Mouse (Mus musculus): ENCODE results near the gene Bcl2l2. TPM values are rescaled to one million over a fixed set of nuclear protein-coding genes. Genes with fewer than 3 reads are reported as not detected.

The Bcl2l2 gene
- total RNA-seq, 2 experiments from 2014 or later, result 108 to 117 TPM

- DNase-seq (ENCODE audit: extremely low spot score in 1 of 2, low spot score in 1 of 2), result no peak
Observed at GRCm38 (mm10) chr14:54892200-54892599, 9.0 kb downstream of the Bcl2l2 start, which contains the start of gene Pabpn1. Pabpn1 (plus strand) TSS chr14:54892500.

- peak; percentile 91 to 97 for DNase-seq (ENCODE audit: extremely low spot score in 1 of 2, low spot score in 1 of 2)
Observed at GRCm38 (mm10) chr14:54893651-54894181, 10.5 kb downstream of the Bcl2l2 start.

GRCm38 (mm10) chr14:54894296-54895151 lies 11.3 kb downstream of the Bcl2l2 start:
- peak in 1 of 2 experiments; percentile 47 for DNase-seq (ENCODE audit: extremely low spot score in 1 of 2, low spot score in 1 of 2)

GRCm38 (mm10) chr14:54897445-54897844 lies 14.3 kb downstream of the Bcl2l2 start:
- no peak for DNase-seq (ENCODE audit: extremely low spot score in 1 of 2, low spot score in 1 of 2)

GRCm38 (mm10) chr14:54900383-54900782 lies 17.2 kb downstream of the Bcl2l2 start:
- DNase-seq (ENCODE audit: extremely low spot score in 1 of 2, low spot score in 1 of 2), result peak in 1 of 2 experiments; percentile 66

- no peak for DNase-seq (ENCODE audit: extremely low spot score in 1 of 2, low spot score in 1 of 2)
Observed at GRCm38 (mm10) chr14:54903641-54904040, 20.5 kb downstream of the Bcl2l2 start.

GRCm38 (mm10) chr14:54908682-54909081 lies 25.5 kb downstream of the Bcl2l2 start:
- DNase-seq (ENCODE audit: extremely low spot score in 1 of 2, low spot score in 1 of 2), result no peak

GRCm38 (mm10) chr14:54912109-54912850 lies 29.1 kb downstream of the Bcl2l2 start:
- no peak for DNase-seq (ENCODE audit: extremely low spot score in 1 of 2, low spot score in 1 of 2)

- peak; percentile 76 to 83 for DNase-seq (ENCODE audit: extremely low spot score in 1 of 2, low spot score in 1 of 2)
Observed at GRCm38 (mm10) chr14:54912886-54913285, 29.7 kb downstream of the Bcl2l2 start, which contains the start of gene Slc22a17. Slc22a17 (minus strand) TSS chr14:54913132.

GRCm38 (mm10) chr14:54913343-54913742 lies 30.2 kb downstream of the Bcl2l2 start:
- no peak for DNase-seq (ENCODE audit: extremely low spot score in 1 of 2, low spot score in 1 of 2)

- DNase-seq (ENCODE audit: extremely low spot score in 1 of 2, low spot score in 1 of 2), result no peak
Observed at GRCm38 (mm10) chr14:54920076-54920685, 37.0 kb downstream of the Bcl2l2 start.

GRCm38 (mm10) chr14:54924641-54925348 lies 41.6 kb downstream of the Bcl2l2 start:
- DNase-seq (ENCODE audit: extremely low spot score in 1 of 2, low spot score in 1 of 2), result no peak

GRCm38 (mm10) chr14:54925349-54926342 lies 42.5 kb downstream of the Bcl2l2 start, which contains the start of gene Efs:
Efs (minus strand) TSS chr14:54926126.
- DNase-seq (ENCODE audit: extremely low spot score in 1 of 2, low spot score in 1 of 2), result peak in 1 of 2 experiments; percentile 35

GRCm38 (mm10) chr14:54926401-54927158 lies 43.4 kb downstream of the Bcl2l2 start:
- DNase-seq (ENCODE audit: extremely low spot score in 1 of 2, low spot score in 1 of 2), result peak; percentile 33 to 37

GRCm38 (mm10) chr14:54927296-54927695 lies 44.1 kb downstream of the Bcl2l2 start:
- DNase-seq (ENCODE audit: extremely low spot score in 1 of 2, low spot score in 1 of 2), result no peak

GRCm38 (mm10) chr14:54929801-54930200 lies 46.6 kb downstream of the Bcl2l2 start:
- DNase-seq (ENCODE audit: extremely low spot score in 1 of 2, low spot score in 1 of 2), result no peak

GRCm38 (mm10) chr14:54930431-54930830 lies 47.3 kb downstream of the Bcl2l2 start:
- no peak for DNase-seq (ENCODE audit: extremely low spot score in 1 of 2, low spot score in 1 of 2)

- DNase-seq (ENCODE audit: extremely low spot score in 1 of 2, low spot score in 1 of 2), result no peak
Observed at GRCm38 (mm10) chr14:54932645-54933150, 49.5 kb downstream of the Bcl2l2 start, which contains the start of gene Il25. Il25 (plus strand) TSS chr14:54932695.
